Mouse (Mus musculus) urinary bladder, adult 18-20 months (tissue): ENCODE measurements around the gene Capn13.
A peak's percentile ranks its signal among the peaks of the same experiment; 100 is the strongest.
"Not testable (repeated sequence)": the region's sequence is repeated elsewhere in the genome, so short reads cannot be mapped to it uniquely, and the experiment has no call there.

Source experiments
- DNase-seq, 2 experiments: peaks; one replicate each; pipeline ENCODE4 v3.0.0; 2022; ENCODE audit warnings: low spot score in 2 of 2, mixed read lengths in 2 of 2

The Capn13 gene

DNA sequence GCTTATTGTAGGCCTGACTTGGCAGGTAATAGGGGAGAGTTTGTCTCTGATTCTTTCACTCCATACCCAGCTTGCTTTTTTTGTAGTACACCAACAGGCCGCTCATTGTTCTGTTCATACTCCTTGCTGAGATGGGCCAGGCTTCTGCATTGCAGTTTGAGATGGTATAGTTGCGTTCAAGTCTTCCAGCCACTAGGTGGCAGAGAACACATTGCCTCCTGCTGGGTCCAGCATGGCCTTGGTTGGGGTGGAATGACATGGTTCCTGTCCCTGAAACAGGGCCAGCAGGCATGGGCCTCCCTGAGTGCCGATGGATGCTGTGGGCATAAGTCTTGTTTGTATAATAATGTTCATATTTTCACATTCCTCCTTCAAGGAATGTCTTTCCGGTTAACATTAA is 122.9 kb downstream of the Capn13 start:
- DNase-seq, result no peak

DNA sequence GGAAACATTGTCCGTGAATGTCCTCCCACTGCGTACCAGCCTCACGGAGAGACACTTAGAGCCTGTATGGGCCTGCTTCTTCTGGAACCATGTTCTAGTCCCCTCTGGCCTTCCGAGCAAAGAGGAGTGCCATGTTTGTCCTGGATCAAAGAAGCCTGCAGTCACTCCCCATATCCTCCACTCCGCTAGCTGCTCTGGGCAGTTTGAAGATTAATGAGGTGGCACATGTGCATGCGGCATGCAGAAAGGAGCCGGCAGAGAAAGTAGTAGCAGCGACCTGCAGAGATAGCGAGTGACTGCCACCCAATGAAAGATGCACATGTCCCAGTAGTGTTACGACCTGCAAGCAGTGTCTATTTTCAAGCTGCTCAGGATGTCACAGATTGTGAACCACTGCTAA is 125.6 kb downstream of the Capn13 start:
- DNase-seq, result no peak

- no peak for DNase-seq
Measured at GRCm38 (mm10) chr17:73273809-73274208, 126.9 kb downstream of the Capn13 start.

GRCm38 (mm10) chr17:73271797-73272600 is 128.7 kb downstream of the Capn13 start:
- DNase-seq, result no peak

- no peak for DNase-seq
Measured at GRCm38 (mm10) chr17:73270871-73271796, 129.5 kb downstream of the Capn13 start.

DNA sequence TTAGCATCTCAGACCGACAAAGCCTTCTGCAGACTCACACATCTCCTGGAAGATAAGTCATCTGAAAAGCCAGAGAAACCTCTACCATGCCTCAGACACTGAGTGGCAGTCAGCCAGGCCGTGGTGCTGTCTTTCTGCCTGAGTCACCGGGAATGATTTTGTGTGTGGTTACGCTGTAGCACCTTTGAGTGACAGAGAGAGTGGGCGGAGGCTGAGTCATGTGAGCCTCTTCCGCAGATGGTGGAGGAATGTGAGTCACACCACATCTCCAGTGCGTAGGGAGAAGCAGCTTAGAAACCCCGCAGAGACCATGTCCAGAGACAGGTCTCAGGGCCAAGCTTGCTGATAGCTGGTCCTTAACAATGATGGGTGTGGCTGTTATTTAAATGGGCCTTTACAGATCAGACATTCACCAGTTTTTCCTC is 137.6 kb downstream of the Capn13 start:
- DNase-seq, result peak in 1 of 2 experiments; percentile 22

DNA sequence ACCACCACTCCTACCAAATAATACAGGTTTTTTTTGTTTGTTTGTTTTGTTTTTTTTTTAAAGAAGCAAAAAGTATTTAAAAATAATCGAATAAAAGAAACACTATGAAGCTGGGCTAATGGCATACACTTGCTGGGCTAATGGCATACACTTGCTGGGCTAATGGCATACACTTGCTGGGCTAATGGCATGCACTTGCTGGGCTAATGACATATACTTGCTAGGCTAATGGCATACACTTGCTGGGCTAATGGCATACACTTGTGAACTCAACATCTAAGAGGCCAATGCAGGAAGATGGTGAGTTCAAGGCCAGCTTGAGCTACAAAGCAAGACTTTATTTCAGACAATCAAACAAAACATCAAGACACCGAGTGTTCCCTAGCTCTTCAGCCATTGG is 138.1 kb downstream of the Capn13 start:
- no peak for DNase-seq

GRCm38 (mm10) chr17:73259258-73259657 is 141.4 kb downstream of the Capn13 start:
- DNase-seq, result not testable (repeated sequence)

- DNase-seq, result peak in 1 of 2 experiments; percentile 5
Measured at GRCm38 (mm10) chr17:73258620-73259019, 142.0 kb downstream of the Capn13 start.
